Mouse (Mus musculus): ENCODE data around the gene Pitx2. TPM values are rescaled to one million over a fixed set of nuclear protein-coding genes. Genes with fewer than 3 reads are reported as not detected.

Gene Pitx2
- polyA plus RNA-seq, 1 experiment from 2014 or later, result 28.1 TPM

Other genes with a start within 250 kb of the Pitx2 start
- gene Enpep, start 132.8 kb downstream of the Pitx2 start, polyA plus RNA-seq (2015; fragmentation: Nextera tagmentation; extraction: Ambion mirVana), result 143 and 194 TPM in 2 replicates

Data from intestine, embryonic 16.5 days (tissue).